Mouse (Mus musculus): Measurements from ENCODE around the gene Rc3h1.
"Not testable (repeated sequence)": the region's sequence is repeated elsewhere in the genome, so short reads cannot be mapped to it uniquely, and the experiment has no call there.

The Rc3h1 gene

GRCm38 (mm10) chr1:160963199-160963598 is 57.0 kb downstream of the Rc3h1 start:
- DNase-seq (ENCODE audit: low read depth, low spot score): no peak

GRCm38 (mm10) chr1:160967268-160967667 is 61.0 kb downstream of the Rc3h1 start:
- DNase-seq (ENCODE audit: low read depth, low spot score): no peak

GRCm38 (mm10) chr1:160968643-160969042 is 62.4 kb downstream of the Rc3h1 start:
- DNase-seq (ENCODE audit: low read depth, low spot score): no peak

GRCm38 (mm10) chr1:160978071-160978735 is 72.0 kb downstream of the Rc3h1 start, which contains the start of gene Serpinc1:
Gene Serpinc1 (plus strand): TSS chr1:160978585.
- DNase-seq (ENCODE audit: low read depth, low spot score): no peak

GRCm38 (mm10) chr1:160980021-160980420 is 73.8 kb downstream of the Rc3h1 start:
- DNase-seq (ENCODE audit: low read depth, low spot score): no peak

DNA sequence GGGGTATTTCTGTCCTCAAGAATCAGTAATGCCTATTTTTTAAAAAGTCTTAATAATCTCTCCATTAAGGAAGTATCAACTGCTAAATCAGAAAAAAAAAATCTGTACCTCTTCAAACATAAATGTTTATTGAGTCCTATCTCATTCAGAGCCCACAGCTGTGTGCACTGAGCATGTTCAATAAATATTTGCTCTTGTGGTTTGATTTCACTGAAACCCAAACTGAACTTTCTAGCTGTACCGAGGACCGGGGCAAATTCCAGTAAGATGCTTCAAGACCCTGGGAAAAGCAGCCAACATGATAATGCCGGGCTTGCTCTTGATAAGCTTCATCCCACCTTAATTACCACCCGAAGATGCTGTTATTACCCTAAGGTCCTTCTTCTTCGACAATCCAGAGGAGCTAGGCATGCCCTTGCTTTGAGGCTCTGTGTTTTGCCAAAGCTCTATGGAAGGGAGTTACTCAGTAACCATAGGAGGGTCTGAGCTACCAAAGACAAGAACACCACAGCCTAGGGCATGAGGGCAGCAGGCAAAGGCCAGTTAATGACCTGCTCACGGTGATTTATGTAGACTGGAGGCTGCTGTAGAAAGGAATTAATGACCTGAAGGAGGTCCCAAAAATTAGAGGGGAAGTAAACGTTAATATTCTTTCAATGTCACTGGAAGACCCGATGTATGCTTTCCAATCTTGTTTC is 74.5 kb downstream of the Rc3h1 start:
- no peak for DNase-seq (ENCODE audit: low read depth, low spot score)

DNA sequence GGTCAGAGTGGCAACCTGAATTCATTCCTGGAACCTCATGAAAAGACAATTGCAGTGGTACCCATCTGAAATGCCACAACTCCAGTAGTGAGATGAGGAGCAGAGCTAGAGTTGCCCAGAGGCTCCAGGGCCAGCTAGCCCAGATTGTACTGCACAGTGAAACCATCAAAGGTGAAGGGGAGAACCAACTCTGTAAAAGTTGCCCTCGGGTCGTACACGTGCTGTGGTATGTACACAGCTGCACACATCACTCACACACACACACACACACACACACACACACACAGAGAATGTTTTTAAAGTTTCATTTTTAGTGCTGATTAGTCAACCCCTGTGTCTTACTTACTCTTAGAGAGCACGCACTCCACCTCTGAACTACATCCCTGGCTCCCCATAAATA is 75.1 kb downstream of the Rc3h1 start:
- DNase-seq (ENCODE audit: low read depth, low spot score): no peak

DNA sequence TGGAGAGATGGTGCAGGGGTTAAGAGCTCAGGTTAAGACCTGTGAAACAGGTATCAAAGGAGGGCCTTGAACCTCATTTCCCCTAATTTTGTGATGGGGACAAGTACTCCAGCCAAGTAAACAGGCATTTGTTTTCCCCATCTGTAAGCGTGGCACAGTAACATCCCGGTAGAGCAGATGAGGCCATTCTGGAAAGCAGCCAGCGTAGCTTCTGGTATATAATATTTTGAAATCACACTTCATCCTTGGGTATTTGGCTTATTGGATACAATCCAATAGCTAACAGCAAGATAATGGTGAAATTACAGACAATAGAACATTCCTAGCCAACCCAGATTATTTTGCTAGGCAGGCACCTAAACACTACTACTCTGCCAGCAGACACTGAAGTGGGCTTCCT is 76.7 kb downstream of the Rc3h1 start:
- no peak for DNase-seq (ENCODE audit: low read depth, low spot score)

- DNase-seq (ENCODE audit: low read depth, low spot score): not testable (repeated sequence)
Observed at GRCm38 (mm10) chr1:160984731-160985130, 78.5 kb downstream of the Rc3h1 start.

GRCm38 (mm10) chr1:160985477-160985876 is 79.3 kb downstream of the Rc3h1 start:
- DNase-seq (ENCODE audit: low read depth, low spot score): no peak

DNA sequence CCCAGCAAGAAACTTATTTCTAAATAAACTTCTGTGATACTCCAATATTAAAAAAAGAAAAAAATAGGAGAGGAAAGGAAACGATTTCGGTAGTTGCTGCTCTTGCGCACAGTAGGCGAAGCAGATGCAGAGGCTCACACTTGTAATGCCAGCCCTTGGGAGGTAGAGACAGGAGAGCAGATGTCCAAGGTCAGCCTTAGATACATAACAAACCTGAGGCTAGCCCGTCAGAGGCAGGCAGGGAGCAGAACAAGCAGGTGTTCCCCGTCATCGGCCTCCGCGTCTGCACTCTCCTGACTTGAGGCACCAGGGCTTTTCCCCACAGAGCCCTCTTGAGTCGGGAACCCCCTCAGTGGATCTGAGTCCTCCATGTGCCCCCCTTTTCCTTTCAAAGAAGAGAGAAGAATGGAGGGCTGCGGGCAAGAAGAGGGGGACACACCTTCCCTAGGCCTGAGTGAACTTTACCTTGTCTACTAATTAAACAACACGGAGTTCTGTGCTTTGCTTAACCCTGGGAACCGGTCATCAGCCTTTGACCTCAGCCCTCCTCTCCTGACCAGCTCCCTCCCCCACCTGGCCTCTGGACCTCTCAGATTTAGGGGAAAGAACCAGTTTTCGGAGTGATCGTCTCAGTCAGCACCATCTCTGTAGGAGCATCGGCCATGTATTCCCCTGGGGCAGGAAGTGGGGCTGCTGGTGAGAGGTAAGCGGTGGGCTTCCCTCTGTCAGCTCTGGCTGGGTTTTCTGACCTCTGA is 80.8 kb downstream of the Rc3h1 start:
- no peak for DNase-seq (ENCODE audit: low read depth, low spot score)

DNA sequence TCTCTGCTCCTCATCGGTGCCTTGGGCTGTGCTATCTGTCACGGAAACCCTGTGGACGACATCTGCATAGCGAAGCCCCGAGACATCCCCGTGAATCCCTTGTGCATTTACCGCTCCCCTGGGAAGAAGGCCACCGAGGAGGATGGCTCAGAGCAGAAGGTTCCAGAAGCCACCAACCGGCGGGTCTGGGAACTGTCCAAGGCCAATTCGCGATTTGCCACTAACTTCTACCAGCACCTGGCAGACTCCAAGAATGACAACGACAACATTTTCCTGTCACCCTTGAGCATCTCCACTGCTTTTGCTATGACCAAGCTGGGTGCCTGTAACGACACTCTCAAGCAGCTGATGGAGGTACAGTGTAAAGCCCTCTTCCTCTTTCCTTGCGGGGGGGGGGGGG is 83.2 kb downstream of the Rc3h1 start:
- no peak for DNase-seq (ENCODE audit: low read depth, low spot score)

- no peak for DNase-seq (ENCODE audit: low read depth, low spot score)
Observed at GRCm38 (mm10) chr1:160993851-160994250, 87.6 kb downstream of the Rc3h1 start.

DNA sequence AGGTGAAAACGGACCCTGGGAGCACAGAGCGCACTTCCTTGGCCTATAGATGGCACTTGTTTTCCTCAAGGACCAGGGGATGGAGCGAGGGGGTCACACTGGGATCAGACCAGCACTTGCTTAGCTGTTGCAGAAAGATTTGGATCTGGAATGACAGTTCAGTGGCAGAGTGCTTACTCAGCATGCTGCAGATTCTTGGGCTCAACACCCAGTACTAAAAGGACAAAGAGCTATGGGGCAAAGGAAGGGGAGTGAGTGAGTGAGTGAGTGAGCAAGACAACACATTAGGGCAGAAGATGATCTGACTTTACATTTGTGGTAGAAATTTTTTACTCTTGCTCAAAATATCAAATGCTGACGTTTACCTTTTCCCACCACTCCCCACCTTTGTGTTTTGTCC is 98.7 kb downstream of the Rc3h1 start:
- no peak for DNase-seq (ENCODE audit: low read depth, low spot score)

- no peak for DNase-seq (ENCODE audit: low read depth, low spot score)
Observed at GRCm38 (mm10) chr1:161005526-161005925, 99.3 kb downstream of the Rc3h1 start.

DNA sequence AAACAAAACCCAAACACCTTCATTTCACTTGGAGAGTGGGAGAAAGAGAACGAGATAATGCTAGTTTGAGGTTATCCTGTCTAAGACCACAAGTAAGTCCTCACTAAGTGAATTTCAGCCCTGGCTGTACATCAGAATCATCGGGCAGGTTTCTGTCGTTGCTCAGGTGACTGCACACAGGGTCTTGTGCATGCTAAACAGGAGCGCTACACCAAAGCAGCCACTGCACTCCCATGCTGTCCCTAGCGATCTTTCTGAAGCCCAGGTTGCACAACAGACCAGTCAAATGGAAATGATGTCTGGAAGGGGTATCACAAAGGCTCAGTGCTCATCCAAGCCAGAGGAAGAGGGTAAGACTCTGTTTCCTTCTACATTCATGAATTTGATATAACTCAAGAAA is 100.3 kb downstream of the Rc3h1 start:
- DNase-seq (ENCODE audit: low read depth, low spot score): no peak

- no peak for DNase-seq (ENCODE audit: low read depth, low spot score)
Observed at GRCm38 (mm10) chr1:161008038-161008437, 101.8 kb downstream of the Rc3h1 start.

DNA sequence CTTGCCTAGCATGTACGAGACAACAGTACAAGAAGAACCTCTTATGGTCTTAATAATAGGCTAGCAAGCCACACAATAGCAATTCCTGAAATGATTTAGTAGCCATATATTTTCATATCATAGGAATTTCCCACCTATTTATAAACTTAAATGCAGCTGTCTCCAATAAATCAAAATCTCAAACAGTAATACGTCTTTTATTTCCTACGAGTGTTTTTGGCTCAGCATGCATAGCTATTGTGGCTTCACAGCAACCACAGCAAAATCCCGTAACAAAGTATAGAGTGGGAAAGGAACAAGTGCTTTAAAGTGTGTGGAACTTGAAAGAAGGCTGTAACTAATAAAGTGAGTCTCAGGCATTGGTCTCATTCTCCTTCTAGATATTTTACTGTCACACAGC is 104.2 kb downstream of the Rc3h1 start:
- DNase-seq (ENCODE audit: low read depth, low spot score): no peak

- DNase-seq (ENCODE audit: low read depth, low spot score): no peak
Observed at GRCm38 (mm10) chr1:161016378-161016777, 110.2 kb downstream of the Rc3h1 start.

GRCm38 (mm10) chr1:161020051-161020450 is 113.8 kb downstream of the Rc3h1 start:
- no peak for DNase-seq (ENCODE audit: low read depth, low spot score)

Data from CD4-positive helper T cell, adult 2 months (primary cell).